Mouse (Mus musculus) C2C12 (cell line): ENCODE results near the gene A830031A19Rik.

Experiments used
- CEBPB ChIP-seq: IDR thresholded peaks from one replicate; pipeline ENCODE4 v1.6.1; 2011; ENCODE audit warnings: low read depth, mild to moderate bottlenecking, control low read depth, moderate library complexity
- CTCF ChIP-seq: IDR thresholded peaks from one replicate; pipeline ENCODE4 v1.5.1; 2011; ENCODE audit not compliant: control insufficient read depth, insufficient read depth, insufficient read length
- USF1 ChIP-seq: IDR thresholded peaks from one replicate; pipeline ENCODE4 v1.6.1; 2011; ENCODE audit warnings: low read depth, mild to moderate bottlenecking, control low read depth, moderate library complexity

- TF ChIP-seq CTCF: no peak
- no peak for TF ChIP-seq USF1
- TF ChIP-seq CEBPB: no peak
Observed at GRCm38 (mm10) chr11:24111720-24112119, 36.9 kb upstream of the A830031A19Rik start.
